Mouse (Mus musculus) ES-Bruce4 (cell line): ENCODE results near the gene Slc32a1. TPM values are rescaled to one million over a fixed set of nuclear protein-coding genes. Genes with fewer than 3 reads are reported as not detected.

Experiments used
- H3K27ac ChIP-seq: 2 replicates; pipeline ENCODE4 v1.5.1; 2012; ENCODE audit warnings: low read length, inconsistent platforms; ENCODE audit not compliant: insufficient read depth
- H3K27me3 ChIP-seq: 2 replicates; pipeline ENCODE4 v1.6.1; 2012; ENCODE audit warnings: mild to moderate bottlenecking, low read length, inconsistent platforms; ENCODE audit not compliant: control insufficient read depth, poor library complexity, insufficient read depth, severe bottlenecking
- H3K36me3 ChIP-seq: 2 replicates; pipeline ENCODE4 v1.6.1; 2012; ENCODE audit warnings: inconsistent platforms, mild to moderate bottlenecking, low read length, moderate library complexity; ENCODE audit not compliant: control insufficient read depth, poor library complexity, insufficient read depth, severe bottlenecking
- H3K4me1 ChIP-seq: one replicate; pipeline ENCODE4 v1.8.1; 2011; ENCODE audit warnings: low read length; ENCODE audit not compliant: control insufficient read depth, insufficient read depth
- H3K4me3 ChIP-seq: 2 replicates; pipeline ENCODE4 v1.5.1; 2011; ENCODE audit warnings: low read depth, mild to moderate bottlenecking, low read length
- H3K9ac ChIP-seq: 2 replicates; pipeline ENCODE4 v1.6.1; 2012; ENCODE audit warnings: low read depth, mild to moderate bottlenecking, inconsistent platforms; ENCODE audit not compliant: poor library complexity, severe bottlenecking
- H3K9me3 ChIP-seq: replicated peaks from 2 replicates; pipeline ENCODE4 v1.6.1; 2012; ENCODE audit warnings: mild to moderate bottlenecking, low read length, inconsistent platforms; ENCODE audit not compliant: control insufficient read depth, poor library complexity, insufficient read depth, severe bottlenecking
- CTCF ChIP-seq: IDR thresholded peaks from one replicate; pipeline ENCODE4 v1.8.1; 2011; ENCODE audit warnings: low read depth, low read length
- EP300 ChIP-seq: IDR thresholded peaks from 2 replicates; pipeline ENCODE4 v1.6.1; 2011; ENCODE audit warnings: low read depth, low read length; ENCODE audit not compliant: insufficient read depth
- POLR2A ChIP-seq: IDR thresholded peaks from one replicate; pipeline ENCODE4 v1.8.1; 2011; ENCODE audit warnings: low read length; ENCODE audit not compliant: insufficient read depth
- polyA plus RNA-seq: library from polyadenylated mRNA; stranded (reverse); fragments of >200 nt; gene quantifications from 2 replicates; pipeline ENCODE4 v1.2.4, GENCODE M21; 2011; ENCODE audit warnings: low read depth; ENCODE audit not compliant: missing spikeins, insufficient read depth, insufficient read length

The Slc32a1 gene
- polyA plus RNA-seq, 1 experiment = not detected

DNA sequence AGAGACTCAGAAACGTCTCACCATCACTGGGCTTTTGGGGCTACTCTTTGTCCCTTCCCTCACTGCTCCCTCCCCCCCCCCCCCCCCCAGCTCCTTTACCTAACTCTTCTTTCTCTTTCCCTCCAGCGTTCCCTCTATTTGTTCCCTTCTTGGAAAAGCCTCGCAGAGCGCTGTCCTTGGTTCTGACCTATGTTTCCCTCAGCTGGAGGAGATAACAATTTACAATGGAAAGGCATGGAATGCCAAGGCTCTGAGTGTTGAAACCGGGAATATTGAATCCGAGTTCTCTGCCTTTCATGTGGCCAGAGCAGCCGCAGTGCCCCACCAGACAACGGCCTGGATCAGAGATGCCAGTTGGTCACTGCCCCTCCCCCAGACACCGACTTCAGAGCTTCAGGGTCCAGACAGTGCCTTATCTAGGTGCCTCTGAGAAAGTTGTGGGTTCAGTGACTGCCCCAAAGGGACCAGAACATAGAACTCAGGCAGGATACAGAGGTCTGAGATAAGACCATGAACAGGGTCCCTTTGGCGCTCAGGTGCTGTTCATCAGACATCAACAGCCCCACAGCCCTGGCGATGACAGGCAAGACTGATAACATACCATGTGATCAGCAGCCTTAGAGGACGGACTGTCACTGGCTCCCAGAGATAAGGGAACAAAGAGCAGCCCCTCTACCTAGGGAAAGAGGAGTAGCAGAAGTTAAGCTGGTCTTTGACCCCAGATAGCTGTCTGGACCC is 25.8 kb upstream of the Slc32a1 start:
- Histone ChIP-seq H3K4me3 (no peak overlapping the region), H3K27ac (no peak overlapping the region), H3K36me3 (no peaks in the 10 kb centered on the region), H3K9me3 (no peaks in the 10 kb centered on the region), H3K4me1 (no peaks in the 10 kb centered on the region), H3K9ac (no peak overlapping the region), H3K27me3 (no peaks in the 10 kb centered on the region; the same call in 1 of the 2 replicates)
- TF ChIP-seq EP300 (no peak), POLR2A (no peak), CTCF (no peak)

- Histone ChIP-seq H3K27me3 (no peaks in the 10 kb centered on the region; the same call in 1 of the 2 replicates), H3K27ac (no peak overlapping the region), H3K4me1 (no peaks in the 10 kb centered on the region), H3K9ac (no peak overlapping the region), H3K4me3 (no peak overlapping the region), H3K9me3 (no peaks in the 10 kb centered on the region), H3K36me3 (no peaks in the 10 kb centered on the region)
- no peak for TF ChIP-seq POLR2A
- no peak for TF ChIP-seq EP300
- no peak for TF ChIP-seq CTCF
These were observed 21.9 kb upstream of the Slc32a1 start for GRCm38 (mm10) chr2:158588524-158589271.

DNA sequence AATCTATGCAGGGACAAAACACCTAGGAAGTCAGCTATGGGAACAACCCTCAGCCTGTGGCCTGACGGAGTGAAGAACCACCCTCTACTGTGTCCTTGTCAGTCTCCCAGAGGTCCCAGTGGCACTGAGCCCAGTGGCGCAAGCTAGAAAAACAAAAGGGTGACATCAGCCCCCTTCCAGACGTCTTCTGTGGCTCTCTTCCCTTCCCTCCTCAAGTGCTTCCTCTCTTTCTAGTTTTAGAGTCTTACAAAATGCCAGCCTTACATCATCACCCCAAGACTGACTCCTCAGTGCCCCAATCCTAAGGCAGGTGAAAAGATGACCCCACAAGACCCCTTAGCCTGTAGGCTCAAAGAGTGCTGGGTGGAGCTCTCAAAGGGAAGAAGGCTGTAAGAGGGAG is 20.1 kb upstream of the Slc32a1 start:
- H3K9me3 ChIP-seq = no peaks in the 10 kb centered on the region
- no peaks in the 10 kb centered on the region; the same call in 1 of the 2 replicates for H3K27me3 ChIP-seq
- TF ChIP-seq EP300 (no peak), CTCF (no peak), POLR2A (no peak)
- H3K9ac ChIP-seq = no peak overlapping the region
- H3K27ac ChIP-seq = no peak overlapping the region
- H3K4me1 ChIP-seq = no peaks in the 10 kb centered on the region
- no peak overlapping the region for H3K4me3 ChIP-seq
- H3K36me3 ChIP-seq = no peaks in the 10 kb centered on the region

DNA sequence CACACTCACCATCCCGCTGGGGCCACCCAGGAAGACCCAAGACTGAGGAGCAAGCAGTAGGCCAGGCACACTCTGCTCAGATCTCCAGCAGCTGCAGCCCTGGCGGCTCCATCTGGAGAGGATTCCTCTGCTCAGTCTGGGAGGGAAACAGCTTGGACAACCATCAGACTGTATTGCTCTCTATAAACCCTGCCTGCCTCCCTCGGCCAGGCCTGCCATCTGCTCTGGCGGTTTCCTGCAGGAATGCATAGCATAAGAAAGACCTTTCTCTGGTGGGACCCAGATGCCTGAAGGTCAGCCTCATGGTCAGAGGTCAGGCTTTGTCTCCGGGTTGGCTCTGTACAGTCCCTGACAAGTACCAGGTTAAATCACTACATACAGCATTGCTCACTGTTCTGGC is 19.3 kb upstream of the Slc32a1 start:
- no peak overlapping the region for H3K9ac ChIP-seq
- TF ChIP-seq CTCF (no peak), EP300 (peak; percentile 59)
- H3K4me3 ChIP-seq = no peak overlapping the region
- H3K36me3 ChIP-seq = no peaks in the 10 kb centered on the region
- no peak overlapping the region for H3K27ac ChIP-seq
- H3K9me3 ChIP-seq = no peaks in the 10 kb centered on the region
- H3K4me1 ChIP-seq = no peaks in the 10 kb centered on the region
- no peaks in the 10 kb centered on the region; the same call in 1 of the 2 replicates for H3K27me3 ChIP-seq

DNA sequence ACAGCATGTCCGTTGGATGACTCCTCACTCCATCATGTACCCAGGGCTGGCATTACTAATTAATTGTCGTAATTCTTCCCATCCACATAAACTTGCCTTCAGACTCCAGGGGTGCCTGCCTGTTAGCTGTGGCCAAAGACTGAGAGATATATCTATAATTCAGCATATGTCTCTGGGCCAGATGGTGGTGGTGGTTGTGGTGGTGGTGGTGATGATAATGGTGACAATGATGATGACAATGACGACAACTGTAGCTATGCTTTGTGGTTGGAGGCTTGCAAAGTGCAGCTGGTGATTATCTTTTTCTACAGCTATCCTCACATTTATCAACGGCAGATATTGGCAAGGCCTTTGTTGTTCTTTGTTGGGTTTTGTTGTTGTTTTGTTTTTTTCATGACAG is 17.2 kb upstream of the Slc32a1 start:
- Histone ChIP-seq H3K9ac (no peak overlapping the region), H3K9me3 (no peaks in the 10 kb centered on the region), H3K27me3 (no peaks in the 10 kb centered on the region), H3K27ac (no peak overlapping the region), H3K4me3 (no peak overlapping the region), H3K4me1 (no peaks in the 10 kb centered on the region), H3K36me3 (no peaks in the 10 kb centered on the region)
- TF ChIP-seq EP300 (no peak), CTCF (no peak), POLR2A (no peak)

- no peak overlapping the region for H3K9ac ChIP-seq
- H3K36me3 ChIP-seq = no peaks in the 10 kb centered on the region
- H3K27ac ChIP-seq = no peak overlapping the region
- H3K4me1 ChIP-seq = no peaks in the 10 kb centered on the region
- TF ChIP-seq EP300 (peak; percentile 50; the same call in 1 of the 2 replicates), CTCF (no peak)
- H3K27me3 ChIP-seq = no peaks in the 10 kb centered on the region
- no peak overlapping the region for H3K4me3 ChIP-seq
- H3K9me3 ChIP-seq = no peaks in the 10 kb centered on the region
These were observed 15.5 kb upstream of the Slc32a1 start for GRCm38 (mm10) chr2:158595103-158595502.
